Mouse (Mus musculus) sigmoid colon, adult 10 weeks (tissue): ENCODE results near the gene Gm1979. TPM values are rescaled to one million over a fixed set of nuclear protein-coding genes. Genes with fewer than 3 reads are reported as not detected.

Experiments
- polyA plus RNA-seq: library from polyadenylated mRNA; stranded (reverse); fragments of 350-450 nt; fragmentation: Illumina TruSeq; extraction: RNeasy Lipid Tissue Mini Kit (QIAGEN cat#74804); gene quantifications from one replicate; pipeline ENCODE4 v1.2.3, GENCODE M21; 2014; ENCODE audit warnings: low read depth, low replicate concordance

Gm1979 gene
- not detected for polyA plus RNA-seq

GRCm38 (mm10) chr5:26004698-26005097, at the start of gene Gm1979:
Gm1979 (minus strand) TSS chr5:26004798.

GRCm38 (mm10) chr5:26039458-26039857, 34.9 kb upstream of the Gm1979 start, which contains the start of gene Speer4a:
Speer4a (minus strand) TSS chr5:26039558.

GRCm38 (mm10) chr5:26022816-26023215, 18.2 kb upstream of the Gm1979 start, which contains the start of gene Gm5862:
Gm5862 (minus strand) TSS chr5:26022916.

GRCm38 (mm10) chr5:25988550-25988949, 16.0 kb downstream of the Gm1979 start, which contains the start of gene Gm21698:
Gm21698 (minus strand) TSS chr5:25988650.

DNA sequence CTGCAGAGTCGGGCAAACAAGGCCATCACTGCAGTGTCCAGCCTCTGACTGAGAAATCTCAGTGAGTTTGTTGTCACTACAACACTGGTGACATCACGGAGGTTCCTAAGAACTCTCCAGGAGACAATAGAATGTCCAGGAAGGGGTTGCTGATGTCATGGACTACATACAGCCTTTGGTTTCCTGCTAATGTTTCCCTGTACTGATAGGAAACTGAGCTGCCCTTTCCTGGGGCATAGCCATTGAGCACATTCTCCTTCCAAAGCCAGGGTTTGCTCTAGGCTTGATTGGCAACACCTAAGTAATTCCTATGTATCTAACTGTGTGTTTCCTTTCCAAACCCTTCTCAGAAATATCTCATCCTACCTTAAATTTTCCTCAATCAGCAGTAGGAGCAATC, 32.0 kb downstream of the Gm1979 start, which contains the start of gene Gm21680:
Gene Gm21680, minus strand, starts transcription at position 101 of the 400 bp plus-strand sequence.

GRCm38 (mm10) chr5:25954317-25954716, 50.3 kb downstream of the Gm1979 start, which contains the start of gene Gm21671:
Gm21671 (minus strand) TSS chr5:25954417.

Other genes with a start within 250 kb of the Gm1979 start
- 1.4 TPM for gene Actr3b, start 244.8 kb downstream of the Gm1979 start, polyA plus RNA-seq
- not detected for gene Gm21663, start 62.4 kb downstream of the Gm1979 start, polyA plus RNA-seq
- not detected for gene Gm21671, start 50.4 kb downstream of the Gm1979 start, polyA plus RNA-seq
- not detected for gene Gm21680, start 32.1 kb downstream of the Gm1979 start, polyA plus RNA-seq
- not detected for gene Gm21698, start 16.1 kb downstream of the Gm1979 start, polyA plus RNA-seq
- not detected for gene Gm5862, start 18.1 kb upstream of the Gm1979 start, polyA plus RNA-seq
- gene Speer4a, start 34.8 kb upstream of the Gm1979 start, polyA plus RNA-seq: not detected
- not detected for gene Gm7347, start 53.8 kb upstream of the Gm1979 start, polyA plus RNA-seq
- gene Gm10471, start 84.5 kb upstream of the Gm1979 start, polyA plus RNA-seq: not detected
- gene 5031410I06Rik, start 100.6 kb upstream of the Gm1979 start, polyA plus RNA-seq: not detected
- gene Gm10220, start 116.6 kb upstream of the Gm1979 start, polyA plus RNA-seq: not detected